Mouse (Mus musculus) spleen, adult 2 months (tissue): Measurements from ENCODE around the gene Baz1a. TPM values are rescaled to one million over a fixed set of nuclear protein-coding genes. Genes with fewer than 3 reads are reported as not detected.
"Not testable (repeated sequence)": the region's sequence is repeated elsewhere in the genome, so short reads cannot be mapped to it uniquely, and the experiment has no call there.

ENCODE experiments used
- DNase-seq, 2 experiments: peaks; one replicate each; pipeline versions ENCODE4 v3.0.0 to v3.0.0-alpha.2; 2012 to 2021; ENCODE audit warnings: low spot score in 2 of 2, low read depth in 1 of 2
- H3K27ac ChIP-seq: fragments of 200-500 bp; 2 replicates; pipeline ENCODE4 v1.5.1; 2012; ENCODE audit warnings: low read length, inconsistent platforms; ENCODE audit not compliant: insufficient read depth
- H3K27me3 ChIP-seq: fragments of 200-500 bp; 2 replicates; pipeline ENCODE4 v1.6.1; 2012; ENCODE audit warnings: mild to moderate bottlenecking, moderate library complexity, low read length, inconsistent platforms; ENCODE audit not compliant: control insufficient read depth, insufficient read depth
- H3K36me3 ChIP-seq: fragments of 200-500 bp; 2 replicates; pipeline ENCODE4 v1.6.1; 2012; ENCODE audit warnings: mild to moderate bottlenecking, low read length, inconsistent platforms; ENCODE audit not compliant: control insufficient read depth, insufficient read depth
- H3K4me1 ChIP-seq: fragments of 200-500 bp; 2 replicates; pipeline ENCODE4 v1.6.1; 2011; ENCODE audit warnings: inconsistent platforms; ENCODE audit not compliant: control insufficient read depth, insufficient read depth, insufficient read length
- H3K4me3 ChIP-seq: fragments of 200-500 bp; 2 replicates; pipeline ENCODE4 v1.5.1; 2011; ENCODE audit warnings: mild to moderate bottlenecking, inconsistent platforms; ENCODE audit not compliant: insufficient read depth, insufficient read length; ENCODE audit errors: extremely low read depth
- CTCF ChIP-seq: fragments of 200-500 bp; IDR thresholded peaks from 2 replicates; pipeline ENCODE4 v1.5.1; 2011; ENCODE audit warnings: mild to moderate bottlenecking, inconsistent platforms; ENCODE audit not compliant: insufficient read depth, insufficient read length, insufficient replicate concordance; ENCODE audit errors: extremely low read depth
- POLR2A ChIP-seq: fragments of 200-500 bp; IDR thresholded peaks from 2 replicates; pipeline ENCODE4 v1.6.1; 2011; ENCODE audit warnings: low read depth, low read length, inconsistent platforms
- WGBS: fragments of 180-500 bp; shearing (Covaris S2); methylation state at CpG from one replicate; pipeline ENCODE4 v1.1.7; 2018; 5-methylcytosine and 5-hydroxymethylcytosine counted together
- polyA plus RNA-seq: library from polyadenylated mRNA; depleted of rRNA; stranded (reverse); fragments of >200 nt; gene quantifications from 2 replicates; pipeline ENCODE4 v1.2.3, GENCODE M21; 2012

Baz1a gene
- polyA plus RNA-seq, 1 experiment: 8.1 TPM

- peaks cover 20% of the 10 kb centered on the region for H3K36me3 ChIP-seq
- no peak for DNase-seq
- H3K4me1 ChIP-seq: no peaks in the 10 kb centered on the region
- 97% methylated on average over 6 of the region's 6 CpGs for WGBS
- no peaks in the 10 kb centered on the region for H3K27me3 ChIP-seq
- H3K27ac ChIP-seq: no peak overlapping the region
- H3K4me3 ChIP-seq: no peak overlapping the region
- TF ChIP-seq CTCF (no peak), POLR2A (no peak)
These were observed 68.0 kb downstream of the Baz1a start for GRCm38 (mm10) chr12:54946116-54946515.

DNA sequence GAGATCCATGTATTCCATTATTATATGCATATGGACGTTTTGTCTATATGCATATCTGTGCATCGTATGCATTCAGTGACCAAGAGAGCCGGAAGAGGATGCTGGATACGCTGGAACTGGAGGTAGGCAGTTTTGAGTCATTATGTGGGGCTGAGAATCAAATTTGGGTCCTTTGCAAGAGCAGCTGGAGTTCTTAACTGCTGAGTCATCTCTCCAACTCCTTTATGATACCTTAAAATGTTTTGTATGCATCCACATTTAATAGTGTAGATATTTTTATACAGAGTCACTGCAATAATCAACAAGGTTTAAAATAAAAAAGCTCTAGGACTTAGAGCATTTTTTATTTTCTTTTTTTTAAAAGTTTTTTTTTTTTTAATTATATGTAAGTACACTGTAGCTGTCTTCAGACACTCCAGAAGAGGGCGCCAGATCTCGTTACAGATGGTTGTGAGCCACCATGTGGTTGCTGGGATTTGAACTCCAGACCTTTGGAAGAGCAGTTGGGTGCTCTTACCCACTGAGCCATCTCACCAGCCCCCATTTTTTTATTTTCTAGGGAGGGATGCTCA lies 71.5 kb downstream of the Baz1a start:
- H3K4me1 ChIP-seq, H3K4me3 ChIP-seq, H3K27me3 ChIP-seq, H3K27ac ChIP-seq, DNase-seq: not testable (repeated sequence)
- peaks cover 33% of the 10 kb centered on the region for H3K36me3 ChIP-seq
- 92% methylated on average over 6 of the region's 6 CpGs for WGBS

- WGBS: 95% methylated on average over 5 of the region's 5 CpGs
- DNase-seq, H3K4me3 ChIP-seq, H3K27ac ChIP-seq, H3K27me3 ChIP-seq, H3K4me1 ChIP-seq: not testable (repeated sequence)
- peaks cover 28% of the 10 kb centered on the region for H3K36me3 ChIP-seq
These were observed 76.4 kb downstream of the Baz1a start for GRCm38 (mm10) chr12:54937581-54938343.

GRCm38 (mm10) chr12:54910387-54910786 lies 103.8 kb downstream of the Baz1a start:
- DNase-seq: no peak
- WGBS: 94% methylated on average over 3 of the region's 3 CpGs
- Histone ChIP-seq H3K27ac (no peak overlapping the region), H3K4me3 (no peak overlapping the region), H3K27me3 (no peaks in the 10 kb centered on the region), H3K4me1 (no peaks in the 10 kb centered on the region), H3K36me3 (peaks cover 62% of the 10 kb centered on the region)
- TF ChIP-seq CTCF: no peak
- no peak for TF ChIP-seq POLR2A

GRCm38 (mm10) chr12:54892559-54892958 lies 121.6 kb downstream of the Baz1a start:
- not testable (repeated sequence) for H3K4me3 ChIP-seq, H3K4me1 ChIP-seq, DNase-seq, H3K27ac ChIP-seq, H3K27me3 ChIP-seq
- 4% methylated on average over 1 of the region's 2 CpGs for WGBS
- peaks cover 24% of the 10 kb centered on the region for H3K36me3 ChIP-seq

GRCm38 (mm10) chr12:54890426-54890825 lies 123.7 kb downstream of the Baz1a start:
- Histone ChIP-seq H3K27me3 (no peaks in the 10 kb centered on the region), H3K36me3 (peaks cover 16% of the 10 kb centered on the region), H3K4me3 (no peak overlapping the region), H3K27ac (no peak overlapping the region), H3K4me1 (no peaks in the 10 kb centered on the region)
- TF ChIP-seq CTCF (no peak), POLR2A (no peak)
- DNase-seq: no peak
- 98% methylated on average over 2 of the region's 2 CpGs for WGBS

GRCm38 (mm10) chr12:54887580-54888127 lies 126.5 kb downstream of the Baz1a start:
- H3K36me3 ChIP-seq: peaks cover 7% of the 10 kb centered on the region; the same call in 1 of the 2 replicates
- H3K4me3 ChIP-seq: no peak overlapping the region
- TF ChIP-seq CTCF (no peak), POLR2A (no peak)
- WGBS: 91% methylated on average over 4 of the region's 4 CpGs
- H3K27ac ChIP-seq: no peak overlapping the region
- H3K4me1 ChIP-seq: no peaks in the 10 kb centered on the region
- DNase-seq: no peak
- H3K27me3 ChIP-seq: no peaks in the 10 kb centered on the region
